Mouse (Mus musculus) layer of hippocampus, adult 6 months (tissue): Measurements from ENCODE around the gene Polr1d. TPM values are rescaled to one million over a fixed set of nuclear protein-coding genes. Genes with fewer than 3 reads are reported as not detected.

Source experiments
- long read RNA-seq, 2 experiments: library from polyadenylated mRNA; unstranded; transcript quantifications; one replicate each; pipeline ENCODE4 v2.0.0; 2019 to 2020
- polyA plus RNA-seq: library from polyadenylated mRNA; unstranded; fragments of <200 nt; fragmentation: Nextera tagmentation; gene quantifications from 2 replicates; pipeline ENCODE4 v1.2.3, GENCODE M21; 2021

Polr1d gene
- 149 and 161 TPM in 2 replicates for polyA plus RNA-seq
- long read RNA-seq, experiment 1, transcript Polr1d-201 (2 exons, 1,196 nt), result major isoform, 75 of 141 reads
- long read RNA-seq, experiment 1, transcript Polr1d-202 (3 exons, 1,137 nt), result minor isoform, 63 of 141 reads
- long read RNA-seq, experiment 1, partial matches to known transcripts, result 2 of 141 reads
- long read RNA-seq, experiment 1, other reads (novel, unspliced or antisense), result 1 of 141 reads
- long read RNA-seq, experiment 2, transcript Polr1d-201 (2 exons, 1,196 nt), result minor isoform, 8 of 27 reads
- long read RNA-seq, experiment 2, transcript Polr1d-202 (3 exons, 1,137 nt), result major isoform, 15 of 27 reads
- long read RNA-seq, experiment 2, partial matches to known transcripts, result 0 of 27 reads
- long read RNA-seq, experiment 2, other reads (novel, unspliced or antisense), result 4 of 27 reads

GRCm38 (mm10) chr5:147076799-147077165, at the start of gene Polr1d:
Gene Polr1d, plus strand, starts transcription at chr5:147077050.

GRCm38 (mm10) chr5:147076026-147076798, 638 bp upstream of the Polr1d start, which contains the start of gene Lnx2:
Gene Lnx2, minus strand, starts transcription at chr5:147076586.

Other genes starting within 250 kb of the Polr1d start
- gene Rpl21, start 244.2 kb upstream of the Polr1d start, polyA plus RNA-seq, result 1,230 and 1,322 TPM in 2 replicates
- 35.6 and 38.2 TPM in 2 replicates for gene Rasl11a, start 232.0 kb upstream of the Polr1d start, polyA plus RNA-seq
- 56.7 and 59.4 TPM in 2 replicates for gene Gtf3a, start 128.4 kb upstream of the Polr1d start, polyA plus RNA-seq
- gene Mtif3, start 113.2 kb upstream of the Polr1d start, polyA plus RNA-seq, result 28.0 and 29.9 TPM in 2 replicates
- gene Lnx2, start 464 bp upstream of the Polr1d start, polyA plus RNA-seq, result 1.7 and 1.8 TPM in 2 replicates
- gene Gsx1, start 111.6 kb downstream of the Polr1d start, polyA plus RNA-seq, result 0.23 and 0.25 TPM in 2 replicates
- gene Pdx1, start 192.9 kb downstream of the Polr1d start, polyA plus RNA-seq, result not detected in 2 replicates
- gene Cdx2, start 230.2 kb downstream of the Polr1d start, polyA plus RNA-seq, result not detected in 2 replicates
- gene Urad, start 245.4 kb downstream of the Polr1d start, polyA plus RNA-seq, result not detected in 2 replicates